Mouse (Mus musculus) midbrain, embryonic 14.5 days (tissue): ENCODE measurements around the gene Epb41. TPM values are rescaled to one million over a fixed set of nuclear protein-coding genes. Genes with fewer than 3 reads are reported as not detected.

Source experiments
- ATAC-seq: fragments of 200-750 bp; cut with Nextera tagmentation; 2 replicates; pipeline ENCODE4 v1.8.0; 2017; ENCODE audit warnings: moderate number of reproducible peaks, moderate library complexity; ENCODE audit not compliant: low FRiP score, low TSS enrichment
- DNase-seq: peaks from one replicate; pipeline ENCODE4 v3.0.0-alpha.2; 2015
- H3K27ac ChIP-seq: fragments of 300-500 bp; sonication (generic); replicated peaks from 2 replicates; pipeline ENCODE4 v1.5.1; 2014; ENCODE audit warnings: mild to moderate bottlenecking, low read depth, low read length, moderate library complexity
- H3K27me3 ChIP-seq: fragments of 300-500 bp; sonication (generic); 2 replicates; pipeline ENCODE4 v1.6.1; 2014; ENCODE audit warnings: low read length, control low read depth, mixed read lengths; ENCODE audit not compliant: control insufficient read depth, insufficient read depth
- H3K36me3 ChIP-seq: fragments of 300-500 bp; sonication (generic); 2 replicates; pipeline ENCODE4 v1.6.1; 2014; ENCODE audit warnings: low read length, control low read depth; ENCODE audit not compliant: control insufficient read depth, insufficient read depth
- H3K4me1 ChIP-seq: fragments of 300-500 bp; sonication (generic); 2 replicates; pipeline ENCODE4 v1.6.1; 2014; ENCODE audit warnings: mild to moderate bottlenecking, antibody characterized with exemption, low read length, control low read depth; ENCODE audit not compliant: control insufficient read depth, insufficient read depth
- H3K4me2 ChIP-seq: fragments of 300-500 bp; sonication (generic); 2 replicates; pipeline ENCODE4 v1.6.1; 2014; ENCODE audit warnings: mild to moderate bottlenecking, low read length, moderate library complexity
- H3K4me3 ChIP-seq: fragments of 300-500 bp; sonication (generic); replicated peaks from 2 replicates; pipeline ENCODE4 v1.5.1; 2014; ENCODE audit warnings: low read depth, low read length
- H3K9ac ChIP-seq: fragments of 300-500 bp; sonication (generic); replicated peaks from 2 replicates; pipeline ENCODE4 v1.6.1; 2014; ENCODE audit warnings: mild to moderate bottlenecking, low read length, moderate library complexity
- H3K9me3 ChIP-seq: fragments of 300-500 bp; sonication (generic); 2 replicates; pipeline ENCODE4 v1.6.1; 2016; ENCODE audit warnings: low read length, control low read depth, mixed read lengths; ENCODE audit not compliant: control insufficient read depth
- WGBS: fragments of 180-500 bp; shearing (Covaris S2); extraction: QIAGEN DNeasy Blood & Tissue Kit; methylation state at CpG from one replicate; pipeline ENCODE4 v1.1.7; 2014; 5-methylcytosine and 5-hydroxymethylcytosine counted together
- microRNA-seq: library from miRNA; unstranded; fragments of <30 nt; microRNA quantifications from one replicate; pipeline ENCODE4, GENCODE M21; 2016
- polyA plus RNA-seq: library from polyadenylated mRNA; unstranded; fragments of >200 nt; fragmentation: Nextera tagmentation; extraction: Ambion mirVana; gene quantifications from 2 replicates; pipeline ENCODE4 v1.2.1, GENCODE M21; 2014

Gene Epb41
- polyA plus RNA-seq, 1 experiment from 2014 or later = 116 TPM

- no peaks in the 10 kb centered on the region for H3K36me3 ChIP-seq
- ATAC-seq = no peak
- no peak overlapping the region for H3K27ac ChIP-seq
- peaks cover 44% of the 10 kb centered on the region for H3K4me1 ChIP-seq
- no peaks in the 10 kb centered on the region for H3K27me3 ChIP-seq
- WGBS = 59% methylated on average over 2 of the region's 2 CpGs
- H3K4me2 ChIP-seq = peak overlapping the region; percentile 95
- H3K4me3 ChIP-seq = no peak overlapping the region
- no peaks in the 10 kb centered on the region for H3K9me3 ChIP-seq
- H3K9ac ChIP-seq = no peak overlapping the region
- no peak for DNase-seq
Measured at GRCm38 (mm10) chr4:131876836-131877235, 198.3 kb downstream of the Epb41 start.

GRCm38 (mm10) chr4:131875242-131875641, 199.9 kb downstream of the Epb41 start:
- Histone ChIP-seq H3K9me3 (no peaks in the 10 kb centered on the region), H3K4me2 (peak overlapping the region; percentile 95), H3K27me3 (no peaks in the 10 kb centered on the region), H3K4me3 (peak overlapping the region; percentile 98), H3K27ac (no peak overlapping the region), H3K4me1 (peaks cover 39% of the 10 kb centered on the region), H3K36me3 (no peaks in the 10 kb centered on the region), H3K9ac (peak overlapping the region; percentile 100; the same call in 1 of the 2 replicates)
- WGBS = 35% methylated on average over 3 of the region's 3 CpGs
- ATAC-seq (no peak), DNase-seq (no peak)

GRCm38 (mm10) chr4:131874567-131874966, 200.6 kb downstream of the Epb41 start:
- Histone ChIP-seq H3K27ac (peak overlapping the region; percentile 100), H3K4me3 (peak overlapping the region; percentile 98), H3K27me3 (no peaks in the 10 kb centered on the region), H3K9me3 (no peaks in the 10 kb centered on the region), H3K36me3 (0 out of 2 replicates have a peak, but pooled peaks cover under 1% of the 10 kb centered on the region), H3K9ac (peak overlapping the region; percentile 100), H3K4me1 (peaks cover 37% of the 10 kb centered on the region), H3K4me2 (peak overlapping the region; percentile 95)
- DNase-seq (peak; percentile 16), ATAC-seq (no peak)
- 5% methylated on average over 11 of the region's 11 CpGs for WGBS

- no peaks in the 10 kb centered on the region for H3K9me3 ChIP-seq
- H3K27ac ChIP-seq = peak overlapping the region; percentile 100
- WGBS = 0% methylated on average over 20 of the region's 20 CpGs
- peaks cover 34% of the 10 kb centered on the region for H3K4me1 ChIP-seq
- H3K9ac ChIP-seq = peak overlapping the region; percentile 100
- DNase-seq (no peak), ATAC-seq (no peak)
- no peaks in the 10 kb centered on the region for H3K27me3 ChIP-seq
- peak overlapping the region; percentile 98 for H3K4me3 ChIP-seq
- H3K4me2 ChIP-seq = peak overlapping the region; percentile 95
- H3K36me3 ChIP-seq = 0 out of 2 replicates have a peak, but pooled peaks cover 4% of the 10 kb centered on the region
Measured at GRCm38 (mm10) chr4:131874169-131874536, 201.0 kb downstream of the Epb41 start.

Small RNA genes lying within 50 kb of the gene (microRNA-seq; reads per million reads assigned to microRNA genes)
- gene Gm27445 = not detected

Other genes starting within 250 kb of the Epb41 start
- gene Ptpru, start 237.0 kb downstream of the Epb41 start, polyA plus RNA-seq = 18.0 and 20.8 TPM in 2 replicates
- gene Mecr, start 231.9 kb downstream of the Epb41 start, polyA plus RNA-seq = 29.9 and 30.8 TPM in 2 replicates
- 91.8 and 121 TPM in 2 replicates for gene Srsf4, start 201.7 kb downstream of the Epb41 start, polyA plus RNA-seq
- not detected in 2 replicates for gene Tmem200b, start 153.6 kb downstream of the Epb41 start, polyA plus RNA-seq
- gene Gm10300, start 624 bp downstream of the Epb41 start, polyA plus RNA-seq = not detected in 2 replicates
- 0.08 and 0.15 TPM in 2 replicates for gene Oprd1, start 69.2 kb upstream of the Epb41 start, polyA plus RNA-seq
- 130 and 169 TPM in 2 replicates for gene Ythdf2, start 137.0 kb upstream of the Epb41 start, polyA plus RNA-seq
- 31.6 and 46.5 TPM in 2 replicates for gene Gmeb1, start 186.3 kb upstream of the Epb41 start, polyA plus RNA-seq
- gene Taf12, start 199.1 kb upstream of the Epb41 start, polyA plus RNA-seq = 45.7 and 50.6 TPM in 2 replicates
- gene Rab42, start 228.1 kb upstream of the Epb41 start, polyA plus RNA-seq = 1.3 TPM in 2 replicates